In the genomic region with DNA sequence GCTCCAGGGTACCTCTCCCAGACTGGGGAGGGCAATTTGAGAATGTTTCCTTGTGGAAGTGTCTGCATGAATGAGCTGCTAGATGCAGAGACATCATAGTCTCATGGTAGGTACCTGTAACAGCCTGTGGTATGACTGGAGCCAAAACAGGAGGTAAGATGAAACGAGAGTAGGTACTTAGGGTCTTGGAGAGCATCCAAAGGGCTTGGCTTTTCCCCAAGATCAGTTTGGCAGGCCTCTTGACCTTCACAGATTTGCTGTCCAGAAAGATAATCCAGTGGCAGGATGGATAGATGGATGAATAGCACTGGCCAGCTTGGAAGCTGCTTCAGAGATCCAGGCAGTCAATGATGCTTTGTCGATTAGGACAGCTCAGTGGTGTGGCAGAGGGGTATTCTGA, we compare ENCODE assay signal across 12 mouse cellular contexts. TPM values are rescaled to one million over a fixed set of nuclear protein-coding genes. Genes with fewer than 3 reads are reported as not detected.
DNase-seq lines count a peak whose midpoint lies in the region; ATAC-seq lines count a peak whose summit lies in the region.
"Had no signal": no experiment of that assay in that cellular context is flagged by ENCODE, and none has a peak within 500 bp of the region (broad histone marks: within the 10 kb centered on the region; RNA-seq: fewer than 3 reads in every experiment).

No protein-coding gene starts in this region.

- DNase-seq in kidney, adult 9 months, result peak; percentile 14
- no peak for DNase-seq in kidney, postnatal 14 days
- no peak for DNase-seq in thymus, postnatal 0 days (ENCODE audit: low spot score)
- DNase-seq: adrenal gland, adult 8-10 months had no signal

- peak overlapping the region; percentile 73 for H3K4me2 ChIP-seq in forebrain, embryonic 12.5 days
- H3K4me2 ChIP-seq in hindbrain, embryonic 12.5 days (replicated peaks), result peak overlapping the region; percentile 80
- peak overlapping the region; percentile 84 for H3K4me2 ChIP-seq in midbrain, embryonic 16.5 days (ENCODE audit: low read length)

- no peaks in the 10 kb centered on the region for H3K36me3 ChIP-seq in forebrain, embryonic 12.5 days (replicated peaks)
- H3K36me3 ChIP-seq in hindbrain, embryonic 12.5 days, result no peaks in the 10 kb centered on the region
- H3K36me3 ChIP-seq in midbrain, embryonic 16.5 days (ENCODE audit: control insufficient read depth, insufficient read depth, low read length), result no peaks in the 10 kb centered on the region

- no peak overlapping the region for H3K9ac ChIP-seq in forebrain, embryonic 12.5 days
- no peak overlapping the region for H3K9ac ChIP-seq in hindbrain, embryonic 12.5 days
- H3K9ac ChIP-seq in midbrain, embryonic 16.5 days (ENCODE audit: low read depth, low read length), result peak overlapping the region; percentile 97; the same call in 1 of the 2 replicates
- H3K9ac ChIP-seq: liver, embryonic 14.5 days had no signal

- H3K4me3 ChIP-seq in forebrain, embryonic 12.5 days (replicated peaks), result no peak overlapping the region
- H3K4me3 ChIP-seq in hindbrain, embryonic 12.5 days, result no peak overlapping the region
- H3K4me3 ChIP-seq in midbrain, embryonic 16.5 days (ENCODE audit: low read depth, low read length), result peak overlapping the region; percentile 76; the same call in 1 of the 2 replicates
- H3K4me3 ChIP-seq: erythroblast, embryonic 14.5 days had no signal

- H3K9me3 ChIP-seq in forebrain, embryonic 12.5 days, result no peaks in the 10 kb centered on the region
- H3K9me3 ChIP-seq in hindbrain, embryonic 12.5 days (replicated peaks), result no peaks in the 10 kb centered on the region
- no peaks in the 10 kb centered on the region for H3K9me3 ChIP-seq in midbrain, embryonic 16.5 days (replicated peaks; ENCODE audit: control insufficient read depth, low read length, poor library complexity, severe bottlenecking)

- H3K27me3 ChIP-seq in forebrain, embryonic 12.5 days, result no peaks in the 10 kb centered on the region
- no peaks in the 10 kb centered on the region for H3K27me3 ChIP-seq in hindbrain, embryonic 12.5 days
- H3K27me3 ChIP-seq in midbrain, embryonic 16.5 days (ENCODE audit: control insufficient read depth, insufficient read depth, low read depth, low read length), result no peaks in the 10 kb centered on the region

- WGBS in forebrain, embryonic 12.5 days, result 69% methylated on average over 2 of the region's 2 CpGs
- WGBS in hindbrain, embryonic 12.5 days, result 64% methylated on average over 2 of the region's 2 CpGs
- 56% methylated on average over 2 of the region's 2 CpGs for WGBS in midbrain, embryonic 16.5 days

- peaks cover 35% of the 10 kb centered on the region for H3K4me1 ChIP-seq in forebrain, embryonic 12.5 days
- peaks cover 40% of the 10 kb centered on the region for H3K4me1 ChIP-seq in hindbrain, embryonic 12.5 days
- H3K4me1 ChIP-seq in midbrain, embryonic 16.5 days (ENCODE audit: control insufficient read depth, insufficient read depth, low read length), result peaks cover 29% of the 10 kb centered on the region

- peak overlapping the region; percentile 99 for H3K27ac ChIP-seq in forebrain, embryonic 12.5 days
- peak overlapping the region; percentile 99; the same call in 1 of the 2 replicates for H3K27ac ChIP-seq in hindbrain, embryonic 12.5 days
- peak overlapping the region; percentile 96 for H3K27ac ChIP-seq in midbrain, embryonic 16.5 days (ENCODE audit: low read length)
- H3K27ac ChIP-seq: liver, embryonic 14.5 days had no signal

- no peak for ATAC-seq in forebrain, embryonic 12.5 days (ENCODE audit: low FRiP score)
- ATAC-seq in hindbrain, embryonic 12.5 days (ENCODE audit: low FRiP score), result no peak
- no peak for ATAC-seq in midbrain, embryonic 16.5 days
- ATAC-seq in inflammation-experienced regulatory T-cells, adult 6 months, result no peak
- no peak for ATAC-seq in megakaryocyte-erythroid progenitor cell, adult 5-6 weeks (replicated peaks; ENCODE audit: low FRiP score, low TSS enrichment, poor library complexity, severe bottlenecking)

RNA-seq across cellular contexts. Expression of a gene that starts 1.0 kb away (rescaled TPM):
- polyA plus RNA-seq in forebrain, embryonic 12.5 days (2016; fragmentation: Nextera tagmentation; extraction: Ambion mirVana), result 81.1 and 81.2 TPM in 2 replicates
- 88.2 and 89.2 TPM in 2 replicates for polyA plus RNA-seq in hindbrain, embryonic 12.5 days (2016; fragmentation: Nextera tagmentation; extraction: Ambion mirVana)
- 23.5 and 28.3 TPM in 2 replicates for polyA plus RNA-seq in midbrain, embryonic 16.5 days (2015; fragmentation: Nextera tagmentation; extraction: Ambion mirVana)
- under 1 TPM in 1 of 3 experiments, not detected in 2; 0.16 TPM for polyA plus RNA-seq in inflammation-experienced regulatory T-cells, adult 6 months (2017; shearing (Covaris generic))
- not detected in 2 replicates for total RNA-seq in megakaryocyte-erythroid progenitor cell, adult 5-6 weeks (2014; fragmentation: Nextera tagmentation)
- not detected in 2 replicates for total RNA-seq in megakaryocyte-erythroid progenitor cell, adult 5-6 weeks (2017)
- polyA plus RNA-seq in thymus, postnatal 0 days (2015; fragmentation: Nextera tagmentation; extraction: Ambion mirVana), result 1.7 and 2.2 TPM in 2 replicates
- total RNA-seq: CH12.LX had no signal
